Comparison of ENCODE assay signal across 8 mouse cellular contexts in the genomic region with DNA sequence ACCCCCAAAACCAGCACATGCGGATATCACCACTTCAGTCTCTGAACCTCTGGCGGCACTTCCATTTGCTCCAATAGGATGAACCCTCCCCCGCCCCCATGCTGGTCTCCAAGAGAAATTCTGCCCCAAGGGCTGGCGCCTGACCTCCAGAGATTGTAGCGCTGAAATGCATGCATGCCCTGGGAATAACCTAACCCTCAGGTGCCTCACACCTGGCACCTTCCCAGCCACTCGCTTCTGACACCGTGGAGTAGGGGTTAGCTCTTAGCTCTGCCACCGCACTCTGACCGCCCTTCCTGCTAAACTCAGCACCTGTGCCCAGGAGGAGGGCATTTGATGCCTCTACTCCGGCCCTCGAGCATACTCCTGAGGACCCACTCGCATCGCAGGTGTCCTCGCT. TPM values are rescaled to one million over a fixed set of nuclear protein-coding genes. Genes with fewer than 3 reads are reported as not detected.
DNase-seq lines count a peak whose midpoint lies in the region; ATAC-seq and TF ChIP-seq lines count a peak whose summit lies in the region.

No protein-coding gene starts in this region.

- 3% methylated on average over 14 of the region's 14 CpGs for WGBS in heart, embryonic 14.5 days
- 1% methylated on average over 14 of the region's 14 CpGs for WGBS in hindbrain, embryonic 13.5 days
- 6% methylated on average over 14 of the region's 14 CpGs for WGBS in macrophage (ENCODE audit: missing documents)

- H3K4me2 ChIP-seq in heart, embryonic 14.5 days (ENCODE audit: low read length): peak overlapping the region; percentile 98
- H3K4me2 ChIP-seq in hindbrain, embryonic 13.5 days: peak overlapping the region; percentile 74

- peaks cover 3 to 9% of the 10 kb centered on the region in 2 experiments; a peak in 1 of 4 replicates for H3K4me1 ChIP-seq in heart, embryonic 14.5 days (ENCODE audit: control insufficient read depth in 2 of 2, insufficient read depth in 2 of 2, low read length in 2 of 2)
- H3K4me1 ChIP-seq in MEL (ENCODE audit: control insufficient read depth in 1 of 2, insufficient read depth in 2 of 2, low read length in 2 of 2): peaks cover 0 to 5% of the 10 kb centered on the region in 2 experiments; a peak in 2 of 4 replicates
- H3K4me1 ChIP-seq in hindbrain, embryonic 13.5 days (replicated peaks): peaks cover 17% of the 10 kb centered on the region

- no peak for DNase-seq in heart, adult 9 months (ENCODE audit: low spot score in 2 of 2)
- DNase-seq in MEL (ENCODE audit: low read depth, low spot score): no peak
- no peak for DNase-seq in ovary, postnatal 10 days (ENCODE audit: low spot score)
- DNase-seq in spleen, adult 18-20 months: no peak
- DNase-seq in Muller cell, postnatal 12 days (ENCODE audit: inconsistent ontology term): no peak

- TF ChIP-seq CTCF in MEL (IDR thresholded peaks at IDR 0.05 in 2 of 3, conservative IDR thresholded peaks at IDR 0.05 in 1 of 3; ENCODE audit: control insufficient read depth in 1 of 3, insufficient read depth in 1 of 3, low read depth in 2 of 3, low read length in 3 of 3, poor library complexity in 1 of 3, severe bottlenecking in 1 of 3): no peak

- no peaks in the 10 kb centered on the region for H3K36me3 ChIP-seq in heart, embryonic 14.5 days (ENCODE audit: control insufficient read depth, insufficient read depth, low read length)
- H3K36me3 ChIP-seq in MEL (ENCODE audit: control insufficient read depth in 1 of 2, insufficient read depth in 2 of 2, low read length in 2 of 2) (no peaks in the 10 kb centered on the region), macrophage (ENCODE audit: inconsistent target) (no peaks in the 10 kb centered on the region)
- H3K36me3 ChIP-seq in hindbrain, embryonic 13.5 days: no peaks in the 10 kb centered on the region

- peak overlapping the region; percentile 70 for H3K9ac ChIP-seq in heart, embryonic 14.5 days (ENCODE audit: low read length)
- H3K9ac ChIP-seq in MEL (ENCODE audit: control insufficient read depth, low read depth, low read length, poor library complexity, severe bottlenecking): 0 out of 2 replicates have a peak overlapping the region, but pooled peaks have one; percentile 1
- H3K9ac ChIP-seq in hindbrain, embryonic 13.5 days: peak overlapping the region; percentile 81

- H3K27ac ChIP-seq in heart, embryonic 14.5 days (replicated peaks in 1 of 2; ENCODE audit: control insufficient read depth in 1 of 2, insufficient read depth in 1 of 2, low read depth in 2 of 2, low read length in 2 of 2): no peak overlapping the region
- H3K27ac ChIP-seq in MEL (ENCODE audit: control insufficient read depth, low read depth, low read length): no peak overlapping the region
- no peak overlapping the region for H3K27ac ChIP-seq in hindbrain, embryonic 13.5 days
- H3K27ac ChIP-seq in macrophage: no peak overlapping the region

- peak overlapping the region; percentile 58 to 74 for H3K4me3 ChIP-seq in heart, embryonic 14.5 days (ENCODE audit: control insufficient read depth in 1 of 2, insufficient read depth in 1 of 2, low read depth in 1 of 2, low read length in 2 of 2)
- H3K4me3 ChIP-seq in MEL (ENCODE audit: control insufficient read depth in 1 of 2, insufficient read depth in 1 of 2, low read depth in 2 of 2, low read length in 2 of 2) (peak overlapping the region; percentile 43 to 57), macrophage (ENCODE audit: inconsistent target) (peak overlapping the region; percentile 22; the same call in 1 of the 2 replicates)
- peak overlapping the region; percentile 47 for H3K4me3 ChIP-seq in hindbrain, embryonic 13.5 days

- 0 out of 2 replicates have a peak, but pooled peaks cover 9% of the 10 kb centered on the region for H3K27me3 ChIP-seq in heart, embryonic 14.5 days (ENCODE audit: control insufficient read depth, insufficient read depth, low read length)
- H3K27me3 ChIP-seq in MEL (ENCODE audit: control insufficient read depth in 1 of 2, insufficient read depth in 2 of 2, low read length in 2 of 2): peaks cover 5% of the 10 kb centered on the region in 2 experiments
- 0 out of 2 replicates have a peak, but pooled peaks cover 6% of the 10 kb centered on the region for H3K27me3 ChIP-seq in hindbrain, embryonic 13.5 days

- TF ChIP-seq RAD21 in MEL (IDR thresholded peaks at IDR 0.05; ENCODE audit: low read depth, low read length): no peak

- peak; percentile 44 for ATAC-seq in heart, embryonic 14.5 days (ENCODE audit: insufficient number of reproducible peaks, insufficient read depth, low FRiP score, low read depth)
- peak; percentile 22; the same call in 1 of the 2 replicates for ATAC-seq in hindbrain, embryonic 13.5 days (ENCODE audit: low FRiP score)

- H3K79me2 ChIP-seq in MEL (ENCODE audit: control insufficient read depth, insufficient read depth, low read length, poor library complexity): no peaks in the 10 kb centered on the region
- no peaks in the 10 kb centered on the region for H3K79me2 ChIP-seq in macrophage (ENCODE audit: inconsistent target)

- H3K9me3 ChIP-seq in heart, embryonic 14.5 days (ENCODE audit: control insufficient read depth, low read length): no peaks in the 10 kb centered on the region
- H3K9me3 ChIP-seq in MEL (replicated peaks; ENCODE audit: insufficient read depth, low read length): no peaks in the 10 kb centered on the region
- no peaks in the 10 kb centered on the region for H3K9me3 ChIP-seq in hindbrain, embryonic 13.5 days

- peak in 1 of 2 experiments; percentile 43; a peak in 1 of 4 replicates for TF ChIP-seq POLR2A in MEL (IDR thresholded peaks at IDR 0.05; ENCODE audit: control insufficient read depth in 1 of 2, insufficient read depth in 1 of 2, low read depth in 1 of 2, low read length in 2 of 2, poor library complexity in 1 of 2)

- no peak for TF ChIP-seq EP300 in MEL (IDR thresholded peaks at IDR 0.05; ENCODE audit: low read depth in 1 of 2, low read length in 2 of 2)

TF ChIP-seq in MEL, 35 proteins besides CTCF, POLR2A, EP300 and RAD21:
- TF ChIP-seq USF1 (IDR thresholded peaks at IDR 0.05; ENCODE audit: low read depth, low read length): no peak
- TF ChIP-seq KAT2A (conservative IDR thresholded peaks at IDR 0.05; ENCODE audit: low read depth, low read length): no peak
- TF ChIP-seq MXI1 (IDR thresholded peaks at IDR 0.05; ENCODE audit: low read depth, low read length): no peak

RNA-seq across cellular contexts. Expression of gene Cgn, which starts 0.3 kb away (rescaled TPM):
- 0.78 and 1.1 TPM in 2 replicates for polyA plus RNA-seq in heart, embryonic 14.5 days (2014; fragmentation: Nextera tagmentation; extraction: Ambion mirVana)
- total RNA-seq in MEL (2012; rRNA removed): 0.04 and 0.07 TPM in 2 replicates
- polyA plus RNA-seq in MEL (2012; ENCODE audit: insufficient read depth in 1 of 2, insufficient read length in 2 of 2, low read depth in 1 of 2, low replicate concordance in 2 of 2, missing spikeins in 1 of 2): under 1 TPM in 1 of 2 experiments, not detected in 1; 0.86 TPM
- polyA plus RNA-seq in hindbrain, embryonic 13.5 days (2015; fragmentation: Nextera tagmentation; extraction: Ambion mirVana): 7.4 and 7.6 TPM in 2 replicates
- under 1 TPM in 20 of 26 experiments, not detected in 6; 0.17 to 0.80 (median 0.26) TPM for total RNA-seq in macrophage (2018; cell fraction: chromatin; rRNA removed)
- total RNA-seq in macrophage (2018; cell fraction: cytosol; rRNA removed): under 1 TPM in 24 of 26 experiments, not detected in 2; 0.03 to 0.15 (median 0.08) TPM
- total RNA-seq in macrophage (2018; cell fraction: nucleus; rRNA removed): under 1 TPM in 15 of 26 experiments, not detected in 11; 0.09 to 0.29 (median 0.16) TPM
- polyA plus RNA-seq in macrophage (2018): 0.03 to 0.19 TPM (median 0.04 TPM) in 3 replicates

RNA-seq across cellular contexts. Expression of gene Pogz, which starts 51.4 kb away (rescaled TPM):
- 12.8 and 14.5 TPM in 2 replicates for polyA plus RNA-seq in heart, embryonic 14.5 days (2014; fragmentation: Nextera tagmentation; extraction: Ambion mirVana)
- 10.6 and 12.9 TPM in 2 replicates for total RNA-seq in MEL (2012; rRNA removed)
- polyA plus RNA-seq in MEL (2012; ENCODE audit: insufficient read depth in 1 of 2, insufficient read length in 2 of 2, low read depth in 1 of 2, low replicate concordance in 2 of 2, missing spikeins in 1 of 2): 10 to 100 TPM in 1 of 2 experiments, not detected in 1; 31.6 TPM
- 22.7 and 23.4 TPM in 2 replicates for polyA plus RNA-seq in hindbrain, embryonic 13.5 days (2015; fragmentation: Nextera tagmentation; extraction: Ambion mirVana)
- total RNA-seq in macrophage (2018; cell fraction: chromatin; rRNA removed): 100 to 1,000 TPM in 1 of 26 experiments, 10 to 100 TPM in 25; 43.1 to 114 (median 79.9) TPM
- total RNA-seq in macrophage (2018; cell fraction: cytosol; rRNA removed): 10 to 100 TPM in 24 of 26 experiments, 1 to 10 TPM in 2; 7.6 to 17.7 (median 12.8) TPM
- total RNA-seq in macrophage (2018; cell fraction: nucleus; rRNA removed): 10 to 100 TPM; 35.2 to 68.2 (median 50.8) TPM
- 7.9 to 13.2 TPM (median 9.2 TPM) in 3 replicates for polyA plus RNA-seq in macrophage (2018)

Comparison
In these comparisons a context has a peak if more than half of its experiments do, and no peak if none do; other contexts are left out.
1. H3K9ac ChIP-seq: peak in every context shown above with its lines; median percentile 81 in hindbrain, embryonic 13.5 days; 70 in heart, embryonic 14.5 days; 1 in MEL.